Mouse (Mus musculus) gastrocnemius, postnatal 25 days (tissue): ENCODE results near the gene Rbfox1. TPM values are rescaled to one million over a fixed set of nuclear protein-coding genes. Genes with fewer than 3 reads are reported as not detected.

Experiments
- DNase-seq: peaks from one replicate; pipeline ENCODE4 v3.0.0; 2022
- total RNA-seq, 2 experiments: library from RNA; stranded (reverse); gene quantifications; 1 replicate in 1 of 2; 2 replicates in 1 of 2; pipeline ENCODE4 v1.2.3; 2021

Rbfox1 gene
- total RNA-seq, 2 experiments from 2014 or later: 146 to 174 TPM

GRCm38 (mm10) chr16:7149106-7149899 is 1264.1 kb downstream of the Rbfox1 start:
- no peak for DNase-seq

- peak; percentile 78 for DNase-seq
Measured at GRCm38 (mm10) chr16:7150201-7150791, 1265.1 kb downstream of the Rbfox1 start.

GRCm38 (mm10) chr16:7152401-7152800 is 1267.2 kb downstream of the Rbfox1 start:
- no peak for DNase-seq

- DNase-seq: no peak
Measured at GRCm38 (mm10) chr16:7154671-7155070, 1269.5 kb downstream of the Rbfox1 start.

GRCm38 (mm10) chr16:7158856-7159826 is 1274.0 kb downstream of the Rbfox1 start:
- DNase-seq: no peak

GRCm38 (mm10) chr16:7159827-7160217 is 1274.7 kb downstream of the Rbfox1 start:
- no peak for DNase-seq

GRCm38 (mm10) chr16:7162168-7162567 is 1277.0 kb downstream of the Rbfox1 start:
- no peak for DNase-seq

- DNase-seq: no peak
Measured at GRCm38 (mm10) chr16:7163688-7164087, 1278.5 kb downstream of the Rbfox1 start.

GRCm38 (mm10) chr16:7164153-7164737 is 1279.1 kb downstream of the Rbfox1 start:
- no peak for DNase-seq

GRCm38 (mm10) chr16:7175960-7176359 is 1290.8 kb downstream of the Rbfox1 start:
- DNase-seq: no peak

GRCm38 (mm10) chr16:7187788-7188187 is 1302.6 kb downstream of the Rbfox1 start:
- DNase-seq: no peak

GRCm38 (mm10) chr16:7193535-7193934 is 1308.4 kb downstream of the Rbfox1 start:
- DNase-seq: no peak

GRCm38 (mm10) chr16:7197953-7198352 is 1312.8 kb downstream of the Rbfox1 start:
- DNase-seq: no peak

GRCm38 (mm10) chr16:7200239-7200638 is 1315.1 kb downstream of the Rbfox1 start:
- no peak for DNase-seq

- no peak for DNase-seq
Measured at GRCm38 (mm10) chr16:7201816-7202215, 1316.7 kb downstream of the Rbfox1 start.

GRCm38 (mm10) chr16:7206116-7206900 is 1321.2 kb downstream of the Rbfox1 start:
- DNase-seq: no peak

GRCm38 (mm10) chr16:7207599-7207998 is 1322.4 kb downstream of the Rbfox1 start:
- DNase-seq: no peak

GRCm38 (mm10) chr16:7212756-7213155 is 1327.6 kb downstream of the Rbfox1 start:
- no peak for DNase-seq

- DNase-seq: no peak
Measured at GRCm38 (mm10) chr16:7223265-7223664, 1338.1 kb downstream of the Rbfox1 start.

- no peak for DNase-seq
Measured at GRCm38 (mm10) chr16:7226000-7226399, 1340.8 kb downstream of the Rbfox1 start.

- DNase-seq: no peak
Measured at GRCm38 (mm10) chr16:7228246-7228645, 1343.1 kb downstream of the Rbfox1 start.
